Comparison of ENCODE assay signal across 7 mouse cellular contexts in genomic region chr7:19344237-19344847, GRCm38 (mm10). TPM values are rescaled to one million over a fixed set of nuclear protein-coding genes. Genes with fewer than 3 reads are reported as not detected.
DNase-seq lines count a peak whose midpoint lies in the region; ATAC-seq and TF ChIP-seq lines count a peak whose summit lies in the region.

Gene Ercc1, plus strand, starts transcription at chr7:19344778.

- DNase-seq in lung, postnatal 0 days (ENCODE audit: low spot score): no peak
- DNase-seq in lung, postnatal 4 days: no peak
- no peak for DNase-seq in gastrocnemius, postnatal 25 days
- DNase-seq in induced T-regulatory cell, adult 2 months (ENCODE audit: low read depth): peak; percentile 73
- no peak for DNase-seq in natural killer cell, adult 2 months (ENCODE audit: low spot score in 2 of 2)

- no peak for TF ChIP-seq EP300 in lung, postnatal 0 days (IDR thresholded peaks at IDR 0.05)

- WGBS in lung, postnatal 0 days: 15% methylated on average over 12 of the region's 12 CpGs
- 12% methylated on average over 12 of the region's 12 CpGs for WGBS in bone marrow, adult 2 months

- no peak for ATAC-seq in lung, postnatal 0 days
- ATAC-seq in megakaryocyte, adult 5-6 weeks (ENCODE audit: poor library complexity, severe bottlenecking): no peak

- peak within 1 kb of the TSS; percentile 76 for H3K4me3 ChIP-seq in lung, postnatal 0 days (ENCODE audit: low read depth, low read length)
- H3K4me3 ChIP-seq in bone marrow, adult 2 months (replicated peaks; ENCODE audit: control insufficient read depth, low read depth, low read length): peak within 1 kb of the TSS; percentile 74

- 0 out of 2 replicates have a peak, but pooled peaks cover 4% of the 10 kb centered on the region for H3K27me3 ChIP-seq in lung, postnatal 0 days (replicated peaks; ENCODE audit: insufficient read depth, low read length)

- no peak for TF ChIP-seq CTCF in lung, postnatal 0 days (IDR thresholded peaks at IDR 0.05)
- no peak for TF ChIP-seq CTCF in bone marrow, adult 2 months (IDR thresholded peaks at IDR 0.05; ENCODE audit: control insufficient read depth, insufficient read depth, low read length)

- H3K36me3 ChIP-seq in lung, postnatal 0 days (ENCODE audit: insufficient read depth, low read length): peaks cover 10% of the 10 kb centered on the region

- H3K9me3 ChIP-seq in lung, postnatal 0 days (ENCODE audit: low read length): no peaks in the 10 kb centered on the region

- H3K27ac ChIP-seq in lung, postnatal 0 days (ENCODE audit: low read length): peak within 1 kb of the TSS; percentile 73
- peak within 1 kb of the TSS; percentile 35; the same call in 1 of the 2 replicates for H3K27ac ChIP-seq in bone marrow, adult 2 months (ENCODE audit: control insufficient read depth, insufficient read depth, low read depth, low read length, poor library complexity)

- H3K9ac ChIP-seq in lung, postnatal 0 days (replicated peaks; ENCODE audit: low read depth): peak within 1 kb of the TSS; percentile 48

- H3K4me1 ChIP-seq in lung, postnatal 0 days (ENCODE audit: insufficient read depth, low read depth, low read length): peaks cover 12% of the 10 kb centered on the region; the same call in 1 of the 2 replicates
- H3K4me1 ChIP-seq in bone marrow, adult 2 months (ENCODE audit: control insufficient read depth, insufficient read depth, low read length): peaks cover 3% of the 10 kb centered on the region; the same call in 1 of the 2 replicates

- peak within 1 kb of the TSS; percentile 63 for H3K4me2 ChIP-seq in lung, postnatal 0 days (replicated peaks; ENCODE audit: low read depth, low read length)

- no peak for TF ChIP-seq POLR2A in bone marrow, adult 2 months (IDR thresholded peaks at IDR 0.05; ENCODE audit: borderline replicate concordance, control insufficient read depth, low read depth, low read length)

RNA-seq across cellular contexts. Expression of gene Ercc1, which starts in this region (rescaled TPM):
- 51.0 and 57.8 TPM in 2 replicates for polyA plus RNA-seq in lung, postnatal 0 days (2015; fragmentation: Nextera tagmentation; extraction: Ambion mirVana)
- polyA plus RNA-seq in bone marrow, adult 2 months (2011; ENCODE audit: insufficient read depth, insufficient read length, low replicate concordance, missing spikeins): 19.2 and 31.3 TPM in 2 replicates
- 10 to 100 TPM; 21.5 to 25.4 TPM for total RNA-seq in gastrocnemius, postnatal 25 days (2021)
- total RNA-seq in megakaryocyte, adult 5-6 weeks (2015): 18.9 and 26.4 TPM in 2 replicates
- 17.5 and 21.4 TPM in 2 replicates for total RNA-seq in megakaryocyte, adult 5-6 weeks (2017)
